Mouse (Mus musculus): ENCODE results near the gene Mier2. TPM values are rescaled to one million over a fixed set of nuclear protein-coding genes. Genes with fewer than 3 reads are reported as not detected.

The Mier2 gene
- not detected for polyA plus RNA-seq (2014; fragmentation: Illumina TruSeq; extraction: RNeasy Lipid Tissue Mini Kit (QIAGEN cat#74804); ENCODE audit: low replicate concordance)

DNA sequence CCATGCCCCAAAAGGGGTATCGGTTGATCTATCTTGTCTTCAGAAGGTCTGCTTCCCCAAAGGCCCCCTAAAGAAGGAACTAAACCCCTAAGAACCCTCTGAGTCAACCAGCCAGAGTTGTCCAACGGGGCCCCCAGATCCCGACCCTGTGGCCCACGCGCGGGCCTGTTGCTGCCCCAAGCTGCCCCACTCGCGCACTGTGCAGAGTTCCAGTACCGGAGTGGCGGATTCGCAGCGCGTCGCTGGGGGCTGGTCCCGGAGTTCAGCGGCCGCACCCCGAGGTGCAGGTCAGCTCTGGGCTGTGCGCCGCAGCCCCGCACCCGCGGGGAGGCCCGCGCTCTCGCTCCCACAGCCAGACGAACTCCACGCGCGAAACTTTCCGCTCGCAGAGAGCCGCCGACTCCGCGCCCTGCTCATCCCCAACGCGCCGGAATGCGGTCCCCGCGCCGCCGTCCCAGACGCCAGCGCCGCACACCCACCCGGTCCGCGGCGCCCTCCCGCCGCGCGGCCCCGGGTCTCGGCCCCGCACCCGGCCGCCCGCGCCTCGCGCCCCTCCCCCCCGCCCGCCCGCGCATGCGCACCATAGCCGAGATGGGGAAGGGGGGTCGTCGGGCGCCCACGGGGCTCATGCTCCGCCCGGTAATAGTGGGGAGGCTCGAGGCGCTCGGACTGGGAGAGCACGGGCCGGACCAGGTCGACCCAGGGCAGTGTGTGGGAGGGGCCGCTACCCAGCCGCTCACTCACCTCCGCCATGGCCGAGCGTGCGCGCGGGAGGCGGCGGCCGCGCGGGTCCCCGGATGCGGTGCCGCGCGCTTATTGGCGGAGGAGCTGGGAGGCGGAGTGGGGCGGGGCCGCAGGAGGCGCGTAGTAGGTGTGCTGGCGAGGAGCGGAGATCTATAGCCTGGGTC is at the start of gene Mier2:
Mier2 (minus strand) TSS at position 870 of the 908 bp plus-strand sequence.

DNA sequence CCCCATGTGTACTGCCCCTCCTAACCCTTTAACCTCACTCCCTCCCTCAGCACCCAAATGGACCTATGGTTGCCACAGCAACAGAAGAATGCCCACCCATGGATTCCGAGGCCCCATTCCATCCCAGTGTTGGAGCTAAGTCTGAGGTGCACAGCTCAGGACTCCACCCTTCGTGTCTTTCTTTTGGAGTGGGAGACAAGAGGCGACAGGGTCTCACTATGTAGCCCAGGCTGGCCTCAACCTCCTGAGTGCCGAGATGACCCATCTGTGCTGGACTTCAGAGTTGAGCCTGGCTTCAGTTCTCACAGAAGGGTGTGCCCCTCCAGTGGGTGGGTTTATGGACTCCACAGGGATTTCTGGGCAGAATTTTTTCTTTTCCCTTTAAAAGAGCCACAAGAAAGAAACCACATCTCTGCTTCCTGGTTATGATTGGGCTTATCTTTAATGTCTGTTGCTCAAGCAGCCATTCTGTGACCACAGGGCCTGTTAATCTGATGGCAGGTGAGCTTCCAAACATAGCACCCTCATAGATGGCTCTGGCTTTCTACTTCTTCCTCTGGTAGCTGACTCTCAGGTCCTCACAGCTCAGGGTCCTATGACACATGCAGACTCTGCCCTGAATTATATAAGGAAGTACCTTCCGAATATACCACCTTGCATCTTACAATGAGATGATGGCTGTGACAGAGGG is 32.2 kb upstream of the Mier2 start, which contains the start of gene Theg:
Theg (minus strand) TSS at position 271 of the 691 bp plus-strand sequence.

DNA sequence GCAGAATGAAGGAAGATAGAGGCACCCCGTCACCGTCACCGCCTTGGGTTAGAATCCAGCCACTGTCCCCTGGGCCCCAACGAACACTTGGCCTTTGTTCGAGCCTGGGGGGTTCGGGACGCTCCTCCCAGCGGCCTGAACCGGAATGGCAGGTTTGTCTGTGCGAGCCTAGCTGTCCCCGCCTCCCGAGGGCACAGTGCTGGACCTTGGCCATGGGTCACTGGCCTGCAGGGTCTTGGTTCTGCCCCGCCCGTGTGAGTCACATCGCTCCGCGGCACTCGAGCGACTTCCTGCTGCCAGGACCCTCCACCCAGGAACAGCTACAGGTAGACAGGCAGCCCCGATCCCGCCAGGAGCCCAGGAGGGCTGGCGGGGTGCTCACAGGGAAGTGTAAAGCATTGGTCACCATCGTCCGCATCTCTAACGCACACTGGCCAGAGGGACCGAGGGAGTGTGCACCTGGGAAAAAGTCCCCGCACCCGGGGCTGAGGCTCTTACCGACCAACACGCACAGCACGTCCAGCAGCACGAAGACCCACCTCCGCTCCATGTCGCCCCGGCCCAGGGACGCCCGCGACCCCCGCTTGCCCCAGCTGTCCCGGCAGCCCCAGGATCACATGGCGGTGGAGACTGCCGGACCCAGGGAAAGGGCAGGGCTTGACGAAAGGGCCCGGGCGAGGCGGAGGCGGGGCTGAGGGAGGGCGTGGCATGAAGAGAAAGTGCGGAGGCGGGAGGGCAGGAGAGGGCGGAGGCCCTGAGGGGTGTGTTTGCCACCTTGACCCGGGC is 21.7 kb downstream of the Mier2 start, which contains the start of gene Plpp2:
Plpp2 (minus strand) TSS at position 671 of the 786 bp plus-strand sequence.

Other genes with a start within 250 kb of the Mier2 start
- not detected for gene Vmn2r82, start 198.7 kb downstream of the Mier2 start, polyA plus RNA-seq (2014; fragmentation: Illumina TruSeq; extraction: RNeasy Lipid Tissue Mini Kit (QIAGEN cat#74804); ENCODE audit: low replicate concordance)
- not detected for gene Vmn2r83, start 86.5 kb downstream of the Mier2 start, polyA plus RNA-seq (2014; fragmentation: Illumina TruSeq; extraction: RNeasy Lipid Tissue Mini Kit (QIAGEN cat#74804); ENCODE audit: low replicate concordance)
- 6.5 TPM for gene Plpp2, start 21.4 kb downstream of the Mier2 start, polyA plus RNA-seq (2014; fragmentation: Illumina TruSeq; extraction: RNeasy Lipid Tissue Mini Kit (QIAGEN cat#74804); ENCODE audit: low replicate concordance)
- not detected for gene Theg, start 32.1 kb upstream of the Mier2 start, polyA plus RNA-seq (2014; fragmentation: Illumina TruSeq; extraction: RNeasy Lipid Tissue Mini Kit (QIAGEN cat#74804); ENCODE audit: low replicate concordance)
- gene C2cd4c, start 58.8 kb upstream of the Mier2 start, polyA plus RNA-seq (2014; fragmentation: Illumina TruSeq; extraction: RNeasy Lipid Tissue Mini Kit (QIAGEN cat#74804); ENCODE audit: low replicate concordance) = 0.11 TPM
- gene Shc2, start 82.7 kb upstream of the Mier2 start, polyA plus RNA-seq (2014; fragmentation: Illumina TruSeq; extraction: RNeasy Lipid Tissue Mini Kit (QIAGEN cat#74804); ENCODE audit: low replicate concordance) = 0.30 TPM
- not detected for gene Odf3l2, start 90.5 kb upstream of the Mier2 start, polyA plus RNA-seq (2014; fragmentation: Illumina TruSeq; extraction: RNeasy Lipid Tissue Mini Kit (QIAGEN cat#74804); ENCODE audit: low replicate concordance)
- gene Madcam1, start 109.4 kb upstream of the Mier2 start, polyA plus RNA-seq (2014; fragmentation: Illumina TruSeq; extraction: RNeasy Lipid Tissue Mini Kit (QIAGEN cat#74804); ENCODE audit: low replicate concordance) = not detected
- gene Tpgs1, start 114.2 kb upstream of the Mier2 start, polyA plus RNA-seq (2014; fragmentation: Illumina TruSeq; extraction: RNeasy Lipid Tissue Mini Kit (QIAGEN cat#74804); ENCODE audit: low replicate concordance) = not detected
- not detected for gene Cdc34, start 127.0 kb upstream of the Mier2 start, polyA plus RNA-seq (2014; fragmentation: Illumina TruSeq; extraction: RNeasy Lipid Tissue Mini Kit (QIAGEN cat#74804); ENCODE audit: low replicate concordance)
- gene Gzmm, start 133.8 kb upstream of the Mier2 start, polyA plus RNA-seq (2014; fragmentation: Illumina TruSeq; extraction: RNeasy Lipid Tissue Mini Kit (QIAGEN cat#74804); ENCODE audit: low replicate concordance) = not detected
- 328 TPM for gene Bsg, start 149.3 kb upstream of the Mier2 start, polyA plus RNA-seq (2014; fragmentation: Illumina TruSeq; extraction: RNeasy Lipid Tissue Mini Kit (QIAGEN cat#74804); ENCODE audit: low replicate concordance)
- gene Hcn2, start 161.4 kb upstream of the Mier2 start, polyA plus RNA-seq (2014; fragmentation: Illumina TruSeq; extraction: RNeasy Lipid Tissue Mini Kit (QIAGEN cat#74804); ENCODE audit: low replicate concordance) = not detected
- gene Polrmt, start 191.4 kb upstream of the Mier2 start, polyA plus RNA-seq (2014; fragmentation: Illumina TruSeq; extraction: RNeasy Lipid Tissue Mini Kit (QIAGEN cat#74804); ENCODE audit: low replicate concordance) = not detected
- not detected for gene Fgf22, start 199.9 kb upstream of the Mier2 start, polyA plus RNA-seq (2014; fragmentation: Illumina TruSeq; extraction: RNeasy Lipid Tissue Mini Kit (QIAGEN cat#74804); ENCODE audit: low replicate concordance)
- gene Rnf126, start 211.8 kb upstream of the Mier2 start, polyA plus RNA-seq (2014; fragmentation: Illumina TruSeq; extraction: RNeasy Lipid Tissue Mini Kit (QIAGEN cat#74804); ENCODE audit: low replicate concordance) = 0.41 TPM
- gene Fstl3, start 222.1 kb upstream of the Mier2 start, polyA plus RNA-seq (2014; fragmentation: Illumina TruSeq; extraction: RNeasy Lipid Tissue Mini Kit (QIAGEN cat#74804); ENCODE audit: low replicate concordance) = 0.45 TPM
- not detected for gene Prss57, start 235.8 kb upstream of the Mier2 start, polyA plus RNA-seq (2014; fragmentation: Illumina TruSeq; extraction: RNeasy Lipid Tissue Mini Kit (QIAGEN cat#74804); ENCODE audit: low replicate concordance)
- not detected for gene Palm, start 238.4 kb upstream of the Mier2 start, polyA plus RNA-seq (2014; fragmentation: Illumina TruSeq; extraction: RNeasy Lipid Tissue Mini Kit (QIAGEN cat#74804); ENCODE audit: low replicate concordance)

Data from small intestine, adult 10 weeks (tissue).